Mouse (Mus musculus) thymus, adult 2 months (tissue): ENCODE results near the gene Tsc1. TPM values are rescaled to one million over a fixed set of nuclear protein-coding genes. Genes with fewer than 3 reads are reported as not detected.

Experiments used
- DNase-seq: peaks from one replicate; pipeline ENCODE4 v3.0.0; 2021
- H3K27ac ChIP-seq: fragments of 200-500 bp; 2 replicates; pipeline ENCODE4 v1.5.1; 2012; ENCODE audit warnings: low read length, control low read depth; ENCODE audit not compliant: control insufficient read depth, insufficient read depth
- H3K27me3 ChIP-seq: fragments of 200-500 bp; 2 replicates; pipeline ENCODE4 v1.6.1; 2012; ENCODE audit warnings: mild to moderate bottlenecking, low read length, moderate library complexity, mixed read lengths; ENCODE audit not compliant: control insufficient read depth, insufficient read depth
- H3K36me3 ChIP-seq: fragments of 200-500 bp; 2 replicates; pipeline ENCODE4 v1.6.1; 2012; ENCODE audit warnings: mild to moderate bottlenecking, low read length, moderate library complexity; ENCODE audit not compliant: control insufficient read depth, insufficient read depth
- H3K4me1 ChIP-seq: fragments of 200-500 bp; replicated peaks from 2 replicates; pipeline ENCODE4 v1.6.1; 2012; ENCODE audit warnings: low read length; ENCODE audit not compliant: control insufficient read depth, insufficient read depth
- H3K4me3 ChIP-seq: fragments of 200-500 bp; 2 replicates; pipeline ENCODE4 v1.5.1; 2012; ENCODE audit warnings: mild to moderate bottlenecking, low read length, control low read depth, moderate library complexity; ENCODE audit not compliant: control insufficient read depth, insufficient read depth
- CTCF ChIP-seq: fragments of 200-500 bp; IDR thresholded peaks from 2 replicates; pipeline ENCODE4 v1.5.1; 2012; ENCODE audit warnings: mild to moderate bottlenecking, control low read depth, low read length, moderate library complexity, borderline replicate concordance; ENCODE audit not compliant: control insufficient read depth, poor library complexity, insufficient read depth; ENCODE audit errors: extremely low read depth
- POLR2A ChIP-seq: fragments of 200-500 bp; IDR thresholded peaks from 2 replicates; pipeline ENCODE4 v1.6.1; 2012; ENCODE audit warnings: mild to moderate bottlenecking, low read length, control low read depth, moderate library complexity; ENCODE audit not compliant: control insufficient read depth, poor library complexity, insufficient read depth; ENCODE audit errors: extremely low read depth
- WGBS: fragments of 180-500 bp; shearing (Covaris S2); methylation state at CpG from one replicate; pipeline ENCODE4 v1.1.7; 2018; 5-methylcytosine and 5-hydroxymethylcytosine counted together
- polyA plus RNA-seq: library from polyadenylated mRNA; depleted of rRNA; stranded (reverse); fragments of >200 nt; gene quantifications from 2 replicates; pipeline ENCODE4 v1.2.3, GENCODE M21; 2012

Tsc1 gene
- polyA plus RNA-seq, 1 experiment = 24.7 TPM

DNA sequence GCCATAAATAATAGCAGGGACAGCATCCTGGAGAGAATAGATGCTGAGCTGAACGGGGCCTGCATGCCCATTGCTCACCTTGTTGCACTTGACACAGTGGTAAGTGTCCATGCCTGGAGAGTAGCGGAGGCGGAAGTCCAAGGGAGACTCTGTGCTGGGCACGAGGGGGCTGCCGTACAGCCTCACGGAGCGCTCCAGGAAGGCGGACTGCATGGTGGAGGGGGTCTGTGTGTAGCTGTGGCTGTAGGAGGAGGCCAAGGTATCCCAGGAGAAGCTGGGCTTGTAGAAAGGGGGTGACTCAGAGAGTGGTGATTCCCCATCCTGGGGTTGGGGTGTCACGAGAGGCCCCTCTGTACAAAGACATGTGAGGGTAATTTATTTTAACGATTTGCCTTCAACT lies 27.4 kb upstream of the Tsc1 start:
- 97% methylated on average over 10 of the region's 10 CpGs for WGBS
- Histone ChIP-seq H3K36me3 (no peaks in the 10 kb centered on the region), H3K27ac (no peak overlapping the region), H3K4me1 (peaks cover 15% of the 10 kb centered on the region), H3K27me3 (no peaks in the 10 kb centered on the region), H3K4me3 (no peak overlapping the region)
- TF ChIP-seq POLR2A (no peak), CTCF (no peak)
- DNase-seq = no peak

DNA sequence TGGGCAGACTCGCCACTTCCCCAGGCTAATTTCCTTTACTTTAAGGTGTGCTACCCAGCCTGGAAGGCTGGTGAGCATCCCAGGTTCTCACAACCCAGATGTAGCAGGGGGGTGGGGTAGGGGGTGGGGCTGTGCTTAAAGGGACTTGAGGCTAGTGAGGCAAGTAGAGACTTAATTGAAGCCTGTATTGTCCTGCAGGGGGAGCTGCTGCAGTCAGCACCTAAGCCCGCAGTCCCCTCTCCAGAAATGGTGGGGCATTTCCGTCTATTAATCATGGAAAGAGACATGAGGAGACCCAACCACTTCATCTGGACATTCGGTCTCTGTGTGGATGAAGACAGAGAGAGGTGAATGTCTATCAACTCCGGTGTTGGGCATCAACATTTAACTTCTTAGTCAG lies 24.7 kb upstream of the Tsc1 start:
- Histone ChIP-seq H3K36me3 (no peaks in the 10 kb centered on the region), H3K27me3 (no peaks in the 10 kb centered on the region; the same call in 1 of the 2 replicates), H3K4me1 (peaks cover 11% of the 10 kb centered on the region), H3K27ac (no peak overlapping the region), H3K4me3 (no peak overlapping the region)
- 74% methylated on average over 5 of the region's 5 CpGs for WGBS
- no peak for TF ChIP-seq POLR2A
- DNase-seq = no peak

DNA sequence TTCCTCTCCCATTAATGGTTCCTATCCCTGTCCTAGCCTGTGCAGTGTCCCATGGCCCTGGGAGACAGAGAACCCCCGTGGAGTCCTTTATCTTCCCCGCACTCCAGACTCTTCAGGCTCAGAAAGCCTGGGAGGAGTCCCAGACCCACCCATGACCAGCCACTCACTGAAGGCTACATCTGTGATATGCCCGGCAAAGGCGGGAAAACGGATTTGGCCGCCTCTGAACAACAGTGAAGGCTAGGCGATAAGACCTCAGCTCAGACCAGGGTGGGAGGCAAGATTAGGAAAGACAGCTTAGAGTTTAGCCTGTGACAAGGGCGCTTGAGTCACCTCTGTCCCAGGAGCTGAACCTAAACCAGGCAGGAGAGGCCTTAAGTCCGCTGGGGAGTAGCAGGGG lies 24.2 kb upstream of the Tsc1 start:
- Histone ChIP-seq H3K4me3 (no peak overlapping the region), H3K27ac (no peak overlapping the region), H3K4me1 (peaks cover 11% of the 10 kb centered on the region), H3K36me3 (no peaks in the 10 kb centered on the region), H3K27me3 (no peaks in the 10 kb centered on the region; the same call in 1 of the 2 replicates)
- DNase-seq = no peak
- no peak for TF ChIP-seq POLR2A
- TF ChIP-seq CTCF = no peak
- WGBS = 95% methylated on average over 9 of the region's 9 CpGs

DNA sequence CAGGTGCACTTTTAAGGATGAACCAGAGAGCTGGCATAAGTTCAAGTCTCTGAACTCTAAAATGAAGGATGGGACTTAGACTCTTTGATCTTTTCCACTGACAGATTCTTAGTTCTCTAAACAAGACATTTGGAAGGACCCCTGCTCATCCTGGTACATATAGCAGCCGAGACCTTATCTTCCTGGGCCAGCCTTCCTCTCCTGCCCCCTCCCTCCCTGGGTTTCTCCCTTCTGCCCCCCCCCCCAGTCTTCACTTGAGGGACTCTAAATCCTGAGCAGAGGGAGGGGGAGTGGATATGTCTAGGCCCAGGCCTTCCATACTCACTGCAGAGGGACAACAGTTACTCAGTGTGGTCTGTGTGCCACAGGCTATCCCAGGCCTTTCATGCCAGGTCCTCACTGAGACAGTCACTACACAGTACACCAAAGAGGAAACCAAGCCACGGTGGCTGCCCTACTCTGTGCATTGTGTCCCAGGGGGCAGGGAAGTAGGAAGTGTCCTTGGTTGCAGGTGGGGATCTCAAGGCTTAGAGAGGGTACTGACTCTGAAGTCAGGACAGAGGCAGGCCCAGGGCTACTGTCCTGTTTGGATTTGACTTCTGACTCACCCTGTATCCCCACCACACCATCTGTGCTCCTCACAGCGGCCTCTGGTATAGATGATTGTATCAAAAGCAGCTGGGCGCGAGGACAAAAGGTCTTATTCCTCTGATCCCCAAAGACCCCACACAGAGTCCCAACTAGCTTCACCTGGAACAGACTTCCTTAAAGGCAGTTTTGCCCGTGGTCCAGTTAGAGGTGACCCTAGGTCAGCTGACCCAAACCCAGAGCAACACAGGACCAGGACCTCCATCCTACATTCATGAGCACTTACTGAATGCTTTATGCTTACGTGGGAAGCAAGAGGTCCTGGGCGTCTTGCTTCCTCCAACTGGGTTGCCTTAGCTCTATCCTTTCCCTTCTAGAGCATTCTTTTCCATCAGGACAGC lies 23.2 kb upstream of the Tsc1 start:
- Histone ChIP-seq H3K4me3 (no peak overlapping the region), H3K27ac (no peak overlapping the region), H3K4me1 (peaks cover 11% of the 10 kb centered on the region), H3K36me3 (no peaks in the 10 kb centered on the region), H3K27me3 (no peaks in the 10 kb centered on the region; the same call in 1 of the 2 replicates)
- WGBS = 69% methylated on average over 8 of the region's 8 CpGs
- TF ChIP-seq CTCF (no peak), POLR2A (no peak)
- DNase-seq = no peak

DNA sequence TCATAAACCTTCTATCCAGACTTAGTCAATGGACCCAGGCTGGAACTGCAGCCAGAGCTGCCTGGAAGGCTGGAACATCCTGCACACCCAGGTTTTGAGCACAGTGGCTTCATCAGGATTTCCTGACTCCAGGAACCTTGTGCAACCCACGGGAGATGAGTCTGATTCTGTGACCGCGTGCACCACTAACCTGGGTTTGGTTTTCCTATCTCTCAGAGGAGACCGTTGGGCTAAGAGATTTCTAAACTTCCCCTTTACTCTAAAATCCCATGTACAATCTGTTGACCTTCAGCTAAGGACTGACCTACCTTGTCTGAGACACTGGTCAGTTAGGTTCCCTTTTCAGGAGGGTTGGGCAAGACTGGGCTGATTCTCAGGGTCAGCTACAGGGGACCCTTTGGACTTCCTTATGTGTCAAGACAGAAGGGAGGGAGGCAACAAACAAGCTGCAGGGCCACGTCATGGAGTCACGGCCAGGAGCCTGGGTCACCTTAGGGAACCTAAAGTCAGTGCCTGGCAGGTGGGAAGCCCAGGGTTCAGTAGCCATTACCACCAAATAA lies 22.2 kb upstream of the Tsc1 start:
- Histone ChIP-seq H3K4me3 (no peak overlapping the region), H3K36me3 (no peaks in the 10 kb centered on the region), H3K27ac (no peak overlapping the region), H3K27me3 (no peaks in the 10 kb centered on the region; the same call in 1 of the 2 replicates), H3K4me1 (peaks cover 11% of the 10 kb centered on the region)
- 41% methylated on average over 6 of the region's 6 CpGs for WGBS
- DNase-seq = no peak
- TF ChIP-seq CTCF (no peak), POLR2A (no peak)

DNA sequence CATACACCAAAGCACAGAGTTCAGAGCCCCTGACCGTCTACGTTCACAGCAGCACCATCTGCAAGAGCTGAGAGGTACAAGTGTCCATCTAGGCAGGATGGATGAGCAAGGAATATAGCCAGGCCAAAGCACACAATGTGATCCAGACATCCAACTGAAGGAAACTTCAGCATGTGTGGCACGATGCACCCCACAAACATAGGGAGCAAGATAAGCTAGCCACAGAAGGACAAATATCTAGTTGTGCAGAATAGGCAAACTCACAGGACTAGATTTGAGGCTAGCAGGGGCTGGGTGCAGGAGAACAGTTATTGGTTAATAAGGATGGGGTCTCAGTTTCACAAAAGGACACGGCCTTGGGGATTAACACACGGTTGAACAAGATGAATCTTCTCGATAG lies 21.7 kb upstream of the Tsc1 start:
- Histone ChIP-seq H3K36me3 (no peaks in the 10 kb centered on the region), H3K27me3 (no peaks in the 10 kb centered on the region; the same call in 1 of the 2 replicates), H3K4me1 (peaks cover 11% of the 10 kb centered on the region), H3K27ac (no peak overlapping the region), H3K4me3 (no peak overlapping the region)
- TF ChIP-seq POLR2A = no peak
- no peak for TF ChIP-seq CTCF
- no peak for DNase-seq
- 95% methylated on average over 6 of the region's 6 CpGs for WGBS
